Mouse (Mus musculus) testis, adult 2 months (tissue): ENCODE measurements around the gene Ankfn1.

Experiments
- CTCF ChIP-seq: fragments of 200-500 bp; IDR thresholded peaks from 2 replicates; pipeline ENCODE4 v1.5.1; 2012; ENCODE audit warnings: low read depth, mild to moderate bottlenecking, inconsistent platforms, low read length, moderate library complexity; ENCODE audit not compliant: control insufficient read depth, insufficient read depth, insufficient replicate concordance
- POLR2A ChIP-seq: fragments of 200-500 bp; IDR thresholded peaks from 2 replicates; pipeline ENCODE4 v1.6.1; 2012; ENCODE audit warnings: low read depth, mild to moderate bottlenecking, inconsistent platforms, low read length, moderate library complexity; ENCODE audit not compliant: control insufficient read depth

DNA sequence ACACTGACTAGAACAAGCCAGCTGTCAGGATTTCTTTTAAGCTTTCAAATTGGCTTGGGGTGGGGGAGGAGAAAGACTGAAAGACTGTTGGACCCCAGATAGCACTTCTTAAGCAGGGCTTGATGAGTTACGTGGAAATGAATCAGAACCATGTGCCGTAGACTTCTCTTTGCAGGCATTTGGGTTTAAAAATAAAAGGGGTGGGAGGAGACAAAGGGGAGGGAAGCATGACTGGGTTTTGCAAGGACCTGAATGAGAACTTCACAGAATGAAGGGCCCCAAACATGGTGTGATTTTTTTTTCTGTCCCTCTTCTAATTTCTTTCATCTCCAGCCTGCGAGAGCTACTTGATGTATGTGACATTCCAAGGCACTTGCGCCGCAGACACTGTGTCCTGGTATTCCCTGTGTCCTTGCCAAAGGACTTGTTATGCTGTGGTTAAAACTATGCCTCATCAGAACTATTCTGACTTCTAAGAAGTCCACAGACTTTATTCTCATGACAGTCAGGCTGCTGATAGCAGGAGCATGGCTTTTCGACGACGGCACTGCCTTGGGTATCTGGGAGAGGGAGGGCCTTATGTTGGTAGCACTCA, 176.4 kb downstream of the Ankfn1 start:
- no peak for TF ChIP-seq CTCF
- TF ChIP-seq POLR2A: no peak
